Mouse (Mus musculus): ENCODE results near the gene Tcap.

Gene Tcap

DNA sequence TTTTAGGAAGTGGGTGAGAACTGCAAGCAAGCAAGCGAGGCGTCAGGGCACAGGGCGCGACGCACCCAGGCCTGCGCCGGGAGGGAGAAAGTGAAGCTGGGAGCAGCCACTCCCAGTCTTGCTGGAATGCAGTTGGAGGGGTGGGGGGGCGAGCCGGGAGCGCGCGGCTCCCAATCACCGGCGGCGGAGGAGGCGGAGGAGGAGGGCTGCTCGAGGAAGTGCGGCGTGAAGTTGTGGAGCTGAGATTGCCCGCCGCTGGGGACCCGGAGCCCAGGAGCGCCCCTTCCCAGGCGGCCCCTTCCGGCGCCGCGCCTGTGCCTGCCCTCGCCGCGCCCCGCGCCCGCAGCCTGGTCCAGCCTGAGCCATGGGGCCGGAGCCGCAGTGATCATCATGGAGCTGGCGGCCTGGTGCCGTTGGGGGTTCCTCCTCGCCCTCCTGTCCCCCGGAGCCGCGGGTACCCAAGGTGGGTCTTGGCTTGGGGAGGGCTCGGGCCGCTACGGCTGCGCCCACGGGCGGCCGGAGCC is 28.7 kb downstream of the Tcap start, which contains the start of gene Erbb2:
TSS of gene Erbb2 (plus strand) at position 198 of the 524 bp plus-strand sequence.
- DNase-seq (ENCODE audit: low spot score): no peak

DNA sequence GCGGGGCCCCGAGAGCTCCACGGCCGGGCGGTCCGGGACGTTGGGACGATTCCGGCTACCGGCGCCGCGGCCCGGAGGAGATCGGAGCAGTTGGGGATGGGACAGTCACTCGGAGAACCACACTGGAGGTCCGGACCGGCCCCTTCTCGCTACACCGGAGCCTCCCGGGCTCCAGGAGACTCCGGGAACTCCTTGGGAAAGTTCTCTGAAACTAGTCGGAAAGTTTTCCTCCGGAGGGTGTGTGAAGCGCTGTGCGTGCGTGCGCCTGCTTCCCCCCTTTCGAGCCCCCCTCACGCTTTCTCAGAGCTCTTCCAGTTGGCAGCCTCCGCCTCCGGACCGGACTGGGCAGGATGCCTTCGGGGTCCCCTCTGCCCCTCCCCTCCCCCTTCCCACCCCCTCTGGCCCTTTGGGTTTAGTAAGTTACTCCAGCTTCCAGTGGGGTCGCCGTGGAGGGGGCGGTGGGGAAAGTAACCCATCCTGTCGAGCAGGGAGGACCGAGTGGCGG is 29.2 kb downstream of the Tcap start:
- no peak for DNase-seq (ENCODE audit: low spot score)

DNA sequence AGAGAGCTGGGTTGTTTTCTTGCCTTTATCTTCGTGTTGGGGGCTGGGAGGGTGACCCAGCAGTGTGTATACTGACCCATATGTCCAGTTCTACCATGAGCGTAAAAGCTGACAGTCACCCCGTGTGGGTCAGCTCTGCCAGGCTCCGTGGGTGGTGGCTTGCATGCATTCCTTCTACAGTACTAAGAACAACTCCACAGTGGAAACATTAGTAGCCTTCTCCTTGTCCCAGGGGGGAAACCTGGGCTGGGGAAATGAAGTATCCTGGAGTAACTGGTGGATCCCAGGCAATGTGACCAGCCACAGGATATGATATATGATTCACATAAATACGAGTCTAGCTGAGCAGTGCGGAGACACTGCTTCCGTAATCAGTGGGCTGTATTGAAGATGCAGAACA is 30.1 kb downstream of the Tcap start:
- no peak for DNase-seq (ENCODE audit: low spot score)

DNA sequence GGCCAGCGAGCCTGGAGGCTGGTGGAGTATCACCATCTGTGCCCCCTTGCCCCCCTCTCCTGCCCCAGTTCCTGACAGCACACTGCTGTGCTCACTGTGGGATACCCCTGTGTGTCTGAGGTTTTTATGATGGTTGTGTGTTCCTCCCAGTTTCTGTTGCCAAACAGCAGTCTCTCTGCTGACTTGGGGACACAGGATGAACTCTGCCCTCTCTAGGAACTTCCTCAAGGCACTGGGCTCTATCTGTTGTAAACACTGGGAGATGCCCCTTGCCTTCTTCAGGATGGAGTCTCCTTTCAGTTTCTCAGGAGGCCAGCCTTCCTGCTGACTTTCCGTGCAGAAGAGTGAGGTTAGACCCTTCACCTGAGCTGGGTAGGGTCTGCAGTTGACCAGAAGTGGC is 30.6 kb downstream of the Tcap start:
- DNase-seq (ENCODE audit: low spot score): no peak

DNA sequence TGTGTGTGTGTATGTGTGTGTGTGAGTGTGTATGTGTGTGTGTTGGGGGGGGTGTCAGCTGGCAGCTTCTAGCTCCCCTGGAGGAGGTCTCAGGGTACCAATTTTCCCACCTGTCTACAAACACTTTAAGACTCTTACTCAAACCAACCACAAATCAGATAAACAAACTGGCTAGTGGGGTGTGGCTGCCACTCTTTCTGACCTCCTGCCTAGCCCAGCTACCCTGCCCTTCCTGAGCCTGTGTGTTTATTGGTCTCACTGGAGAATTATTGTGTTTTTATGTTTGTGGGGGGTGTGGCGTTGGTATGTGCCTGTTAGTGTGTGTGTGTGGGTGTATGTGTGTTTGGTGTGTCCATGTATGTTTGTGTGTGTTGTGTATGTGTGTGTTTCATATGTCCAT is 33.5 kb downstream of the Tcap start:
- no peak for DNase-seq (ENCODE audit: low spot score)

DNA sequence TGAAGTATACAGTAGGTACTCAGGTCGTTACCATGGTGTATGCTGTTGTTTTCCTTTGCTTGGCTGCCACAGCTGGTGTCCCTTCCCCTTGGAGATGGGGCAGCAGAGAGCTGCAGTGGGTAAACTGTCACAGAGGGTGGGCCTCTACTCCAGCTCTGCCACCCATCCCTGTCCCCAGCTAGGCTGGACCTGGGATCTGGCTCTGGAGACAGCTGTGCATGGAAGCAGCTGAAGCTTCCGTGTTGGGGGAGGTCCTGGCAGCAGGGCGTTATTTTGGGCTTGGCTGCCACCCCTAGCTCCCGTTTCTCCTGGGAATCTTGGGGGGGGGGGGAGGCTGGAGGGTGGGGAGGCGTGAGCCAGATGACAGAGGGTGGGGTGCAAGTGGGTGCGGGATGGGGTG is 34.7 kb downstream of the Tcap start:
- DNase-seq (ENCODE audit: low spot score): no peak

DNA sequence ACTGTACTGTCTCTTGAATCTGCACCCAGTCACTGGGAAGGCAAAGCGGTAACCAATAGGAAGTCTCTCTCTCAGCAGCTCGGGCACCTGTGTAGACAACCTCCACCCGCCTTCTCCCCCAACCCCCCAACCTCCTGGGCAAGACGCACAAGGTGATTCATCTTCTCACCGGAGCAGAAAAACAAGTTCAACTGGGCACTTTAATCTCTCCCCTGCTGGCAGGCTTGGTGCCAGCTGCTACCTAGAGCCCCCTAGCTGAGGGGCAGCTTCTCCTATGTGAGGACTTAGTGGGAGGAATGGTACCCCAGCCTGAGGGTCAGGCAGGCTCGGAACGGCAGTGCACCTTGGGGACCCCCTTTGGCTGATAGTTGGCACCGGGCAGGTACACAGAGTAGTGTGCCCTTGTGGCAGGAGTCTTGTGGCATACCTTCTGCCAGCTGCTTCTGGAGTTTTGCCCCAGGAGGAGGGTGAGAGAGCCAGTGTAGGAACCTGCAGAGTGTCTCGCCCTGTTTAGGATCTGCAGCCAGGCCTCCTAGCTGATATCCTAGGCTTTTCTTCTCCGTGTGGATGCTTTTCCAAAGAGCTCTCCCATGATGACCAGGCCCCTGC is 35.4 kb downstream of the Tcap start:
- DNase-seq (ENCODE audit: low spot score): no peak

DNA sequence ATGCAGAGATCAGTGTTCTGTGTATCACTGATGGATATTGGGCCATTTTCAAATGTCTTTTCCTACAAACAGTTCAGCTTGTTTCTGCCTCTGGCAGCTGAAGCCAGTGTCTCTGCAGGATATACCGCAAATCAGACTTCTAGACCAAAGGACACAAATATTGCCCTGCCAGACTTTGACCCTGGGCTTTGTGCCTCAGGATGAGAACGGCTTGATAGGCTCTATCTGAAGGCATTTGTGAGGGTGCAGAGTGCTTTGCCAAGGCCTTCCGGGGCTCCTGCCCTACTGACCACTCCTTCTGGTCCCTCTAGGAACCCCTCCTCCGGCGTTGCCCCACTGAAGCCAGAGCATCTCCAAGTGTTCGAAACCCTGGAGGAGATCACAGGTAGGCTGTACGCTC is 43.0 kb downstream of the Tcap start:
- DNase-seq (ENCODE audit: low spot score): no peak

DNA sequence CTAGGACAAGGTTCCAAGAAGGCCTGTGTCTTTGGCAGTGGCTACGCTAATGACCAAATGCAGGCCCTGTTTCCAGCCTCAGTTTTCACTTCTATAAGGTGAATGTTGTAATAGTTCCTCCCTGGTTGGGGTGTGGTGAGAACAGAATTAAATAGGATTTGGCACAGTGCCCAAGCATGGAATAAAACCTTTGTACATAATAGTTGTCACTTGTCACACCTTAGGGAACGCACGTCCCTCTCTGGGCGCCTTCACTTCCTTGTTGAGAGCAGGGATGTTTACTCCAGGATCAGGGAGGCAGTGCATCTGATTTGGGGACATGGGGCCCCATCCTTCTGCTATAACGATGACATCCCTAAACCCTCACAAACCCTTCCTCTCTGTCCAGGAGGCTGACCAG is 44.8 kb downstream of the Tcap start:
- DNase-seq (ENCODE audit: low spot score): no peak

DNA sequence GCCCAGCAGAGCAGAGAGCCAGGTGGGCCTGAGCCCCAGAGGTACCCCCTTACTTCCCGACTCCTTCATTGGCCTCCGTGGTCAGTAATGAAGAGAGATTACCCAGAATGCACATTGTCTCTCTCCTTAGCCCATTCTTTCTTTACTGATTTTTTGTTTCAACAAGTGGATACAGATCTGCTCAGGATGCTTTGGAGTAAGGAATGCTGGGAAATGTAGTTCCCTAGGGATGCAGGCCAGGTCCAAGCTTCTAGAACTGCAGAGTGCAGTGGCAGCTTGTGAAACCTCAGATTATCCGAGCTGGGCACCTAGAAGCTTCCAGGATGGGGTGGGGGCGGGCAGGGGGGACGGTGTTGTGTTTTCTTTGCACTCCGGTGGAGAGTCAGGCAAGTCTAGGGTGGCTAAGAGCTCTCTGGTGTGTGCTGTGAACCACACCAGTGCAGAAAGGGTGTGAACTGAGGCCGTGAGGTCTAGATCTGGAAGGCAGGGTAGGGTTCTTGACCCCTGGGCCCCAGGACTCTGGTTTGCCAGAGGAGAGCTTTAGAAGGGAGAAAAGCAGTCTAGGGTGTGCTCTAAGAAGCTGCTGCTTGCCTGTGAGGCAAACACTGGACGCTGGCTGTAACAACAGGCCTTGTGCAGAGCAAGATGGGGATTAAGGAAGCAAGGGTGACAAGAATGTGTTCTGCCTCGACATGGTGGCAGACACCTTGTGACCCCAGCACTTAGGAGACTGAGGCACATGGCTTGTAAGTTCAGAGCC is 48.3 kb downstream of the Tcap start:
- no peak for DNase-seq (ENCODE audit: low spot score)

Measured in c-Kit-positive CD71-positive TER-119-positive erythroid progenitor cells, embryonic 14.5 days (primary cell).